Mouse (Mus musculus) ZHBTc4 (cell line): ENCODE data around the gene Hoxb4.

Source experiments
- DNase-seq: peaks from one replicate; pipeline ENCODE4 v3.0.0-alpha.2; 2011; ENCODE audit warnings: low read depth, low spot score

Gene Hoxb4

GRCm38 (mm10) chr11:96317608-96318367, at the start of gene Hoxb4:
Hoxb4 (plus strand) TSS chr11:96318267.
- DNase-seq = peak; percentile 44

- no peak for DNase-seq
Observed at GRCm38 (mm10) chr11:96269869-96270268, 48.2 kb upstream of the Hoxb4 start.

- peak; percentile 55 for DNase-seq
Observed at GRCm38 (mm10) chr11:96270996-96271540, 47.0 kb upstream of the Hoxb4 start, which contains the start of gene Hoxb9. Hoxb9 (plus strand) TSS chr11:96271457.

GRCm38 (mm10) chr11:96271541-96272011, 46.5 kb upstream of the Hoxb4 start:
- DNase-seq = peak; percentile 85

- DNase-seq = peak; percentile 66
Observed at GRCm38 (mm10) chr11:96272024-96272921, 45.8 kb upstream of the Hoxb4 start.

GRCm38 (mm10) chr11:96274428-96274827, 43.6 kb upstream of the Hoxb4 start:
- DNase-seq = no peak

- no peak for DNase-seq
Observed at GRCm38 (mm10) chr11:96275896-96276295, 42.2 kb upstream of the Hoxb4 start.

- no peak for DNase-seq
Observed at GRCm38 (mm10) chr11:96277151-96278044, 40.7 kb upstream of the Hoxb4 start.

- DNase-seq = no peak
Observed at GRCm38 (mm10) chr11:96278324-96278723, 39.7 kb upstream of the Hoxb4 start.

- peak; percentile 90 for DNase-seq
Observed at GRCm38 (mm10) chr11:96278773-96279172, 39.3 kb upstream of the Hoxb4 start.

GRCm38 (mm10) chr11:96279421-96280233, 38.4 kb upstream of the Hoxb4 start:
- no peak for DNase-seq

- no peak for DNase-seq
Observed at GRCm38 (mm10) chr11:96280399-96281378, 37.4 kb upstream of the Hoxb4 start.

GRCm38 (mm10) chr11:96281396-96281795, 36.7 kb upstream of the Hoxb4 start:
- DNase-seq = no peak

- no peak for DNase-seq
Observed at GRCm38 (mm10) chr11:96281855-96282570, 36.1 kb upstream of the Hoxb4 start, which contains the start of gene Hoxb8. Hoxb8 (plus strand) TSS chr11:96281905.

- peak; percentile 81 for DNase-seq
Observed at GRCm38 (mm10) chr11:96282795-96283430, 35.2 kb upstream of the Hoxb4 start.

GRCm38 (mm10) chr11:96284041-96284749, 33.9 kb upstream of the Hoxb4 start:
- peak; percentile 79 for DNase-seq
